Mouse (Mus musculus): ENCODE data around the gene Sept1. TPM values are rescaled to one million over a fixed set of nuclear protein-coding genes. Genes with fewer than 3 reads are reported as not detected.

The Sept1 gene
- polyA plus RNA-seq, 1 experiment, result 1,102 TPM

DNA sequence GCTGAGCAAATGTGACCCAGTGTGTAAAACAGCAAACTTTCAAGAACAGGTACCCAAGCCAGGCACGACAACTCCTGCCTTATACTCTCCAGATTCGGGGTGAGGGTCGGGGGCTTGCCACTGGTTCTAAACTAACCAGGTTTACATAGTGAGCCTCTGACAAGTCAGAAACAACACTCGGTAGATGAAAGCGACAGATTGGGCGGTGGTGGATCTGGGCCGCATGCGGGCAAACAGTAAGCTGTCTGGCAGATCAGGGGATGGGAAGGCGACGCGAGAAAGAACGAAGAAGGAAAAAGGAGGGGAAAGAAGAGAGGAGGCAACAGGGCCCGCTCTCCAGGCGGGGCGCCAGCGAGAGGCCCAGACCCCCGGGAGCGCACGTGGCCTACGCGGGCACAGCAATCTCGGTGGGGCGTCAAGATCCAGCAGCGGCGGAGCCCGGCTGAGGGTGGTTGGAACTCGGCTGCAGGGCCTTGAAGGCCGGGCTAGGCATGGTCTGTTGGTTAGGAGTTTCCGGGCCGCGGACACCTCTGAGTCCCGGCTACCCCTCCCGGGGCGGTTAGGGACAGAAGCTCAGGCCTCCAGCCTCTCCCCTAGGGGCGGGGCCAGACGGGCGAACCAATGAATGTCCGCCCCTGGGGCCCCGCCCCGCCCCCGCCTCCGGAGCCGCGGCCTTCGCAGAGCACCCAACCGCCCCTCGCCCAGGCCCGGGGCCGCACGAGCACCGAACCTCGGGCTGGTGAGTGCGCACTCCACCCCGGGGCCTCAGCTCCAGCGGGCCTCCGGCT, 11.1 kb upstream of the Sept1 start, which contains the start of gene Zfp771:
TSS of gene Zfp771 (plus strand) at position 405 of the 788 bp plus-strand sequence.
- H3K27me3 ChIP-seq (ENCODE audit: control insufficient read depth, insufficient read depth, low read length), result no peaks in the 10 kb centered on the region
- peak within 1 kb of the TSS; percentile 81 for H3K4me3 ChIP-seq (ENCODE audit: control insufficient read depth, insufficient read depth, low read length)
- TF ChIP-seq POLR2A (IDR thresholded peaks at IDR 0.05; ENCODE audit: control insufficient read depth, extremely low read depth, insufficient read depth, low read length, poor library complexity) (peak; percentile 71; the same call in 1 of the 2 replicates), CTCF (IDR thresholded peaks at IDR 0.05; ENCODE audit: borderline replicate concordance, control insufficient read depth, extremely low read depth, insufficient read depth, low read length, poor library complexity) (0 out of 2 replicates have a peak, but pooled peaks have one; percentile 41)
- 0 out of 2 replicates have a peak within 1 kb of the TSS, but pooled peaks have one; percentile 8 for H3K27ac ChIP-seq (ENCODE audit: control insufficient read depth, insufficient read depth, low read length)
- DNase-seq, result peak; percentile 93
- peaks cover 13% of the 10 kb centered on the region for H3K4me1 ChIP-seq (replicated peaks; ENCODE audit: control insufficient read depth, insufficient read depth, low read length)
- no peaks in the 10 kb centered on the region for H3K36me3 ChIP-seq (ENCODE audit: control insufficient read depth, insufficient read depth, low read length)
- WGBS, result under 1% methylated on average over 56 of the region's 56 CpGs

GRCm38 (mm10) chr7:127243361-127243867, 10.5 kb upstream of the Sept1 start:
- Histone ChIP-seq H3K36me3 (ENCODE audit: control insufficient read depth, insufficient read depth, low read length) (no peaks in the 10 kb centered on the region), H3K27ac (ENCODE audit: control insufficient read depth, insufficient read depth, low read length) (0 out of 2 replicates have a peak overlapping the region, but pooled peaks have one; percentile 8), H3K27me3 (ENCODE audit: control insufficient read depth, insufficient read depth, low read length) (no peaks in the 10 kb centered on the region), H3K4me3 (ENCODE audit: control insufficient read depth, insufficient read depth, low read length) (no peak overlapping the region), H3K4me1 (replicated peaks; ENCODE audit: control insufficient read depth, insufficient read depth, low read length) (peaks cover 13% of the 10 kb centered on the region)
- no peak for TF ChIP-seq POLR2A (IDR thresholded peaks at IDR 0.05; ENCODE audit: control insufficient read depth, extremely low read depth, insufficient read depth, low read length, poor library complexity)
- no peak for TF ChIP-seq CTCF (IDR thresholded peaks at IDR 0.05; ENCODE audit: borderline replicate concordance, control insufficient read depth, extremely low read depth, insufficient read depth, low read length, poor library complexity)
- 38% methylated on average over 2 of the region's 2 CpGs for WGBS
- no peak for DNase-seq

DNA sequence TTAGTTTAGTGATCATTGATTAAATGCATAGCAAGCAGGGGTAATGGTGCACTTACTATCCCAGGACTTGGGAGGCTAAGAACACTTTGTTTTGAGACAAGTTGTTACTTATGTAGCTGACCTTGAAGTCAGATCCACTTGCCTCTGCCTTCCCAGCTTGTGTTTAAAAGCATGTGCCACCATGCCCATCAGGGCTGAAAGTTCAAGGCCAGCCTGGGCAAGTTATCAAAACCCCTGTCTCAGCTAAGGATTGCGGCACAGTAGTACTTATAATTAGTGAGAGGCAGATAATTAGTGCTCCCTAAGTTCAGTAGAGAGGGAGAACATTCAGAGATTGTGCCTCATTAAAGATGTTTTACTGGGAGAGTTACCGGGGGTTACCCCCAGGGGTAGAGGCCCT, 1.8 kb upstream of the Sept1 start:
- no peak for DNase-seq
- peaks cover 20% of the 10 kb centered on the region for H3K36me3 ChIP-seq (ENCODE audit: control insufficient read depth, insufficient read depth, low read length)
- peaks cover 23% of the 10 kb centered on the region for H3K4me1 ChIP-seq (replicated peaks; ENCODE audit: control insufficient read depth, insufficient read depth, low read length)

GRCm38 (mm10) chr7:127233765-127234164, 835 bp upstream of the Sept1 start:
- TF ChIP-seq POLR2A (IDR thresholded peaks at IDR 0.05; ENCODE audit: control insufficient read depth, extremely low read depth, insufficient read depth, low read length, poor library complexity), result no peak
- no peak for TF ChIP-seq CTCF (IDR thresholded peaks at IDR 0.05; ENCODE audit: borderline replicate concordance, control insufficient read depth, extremely low read depth, insufficient read depth, low read length, poor library complexity)
- no peak for DNase-seq
- Histone ChIP-seq H3K27me3 (ENCODE audit: control insufficient read depth, insufficient read depth, low read length) (no peaks in the 10 kb centered on the region), H3K4me1 (replicated peaks; ENCODE audit: control insufficient read depth, insufficient read depth, low read length) (peaks cover 28% of the 10 kb centered on the region), H3K4me3 (ENCODE audit: control insufficient read depth, insufficient read depth, low read length) (peak overlapping the region; percentile 71; the same call in 1 of the 2 replicates), H3K36me3 (ENCODE audit: control insufficient read depth, insufficient read depth, low read length) (peaks cover 25% of the 10 kb centered on the region), H3K27ac (ENCODE audit: control insufficient read depth, insufficient read depth, low read length) (no peak overlapping the region)
- WGBS, result 2% methylated on average over 9 of the region's 9 CpGs

More for the DNA sequence above, 1.8 kb upstream of the Sept1 start:
- no peak overlapping the region for H3K4me3 ChIP-seq (ENCODE audit: control insufficient read depth, insufficient read depth, low read length)
- 100% methylated on average over 2 of the region's 2 CpGs for WGBS
- TF ChIP-seq CTCF (IDR thresholded peaks at IDR 0.05; ENCODE audit: borderline replicate concordance, control insufficient read depth, extremely low read depth, insufficient read depth, low read length, poor library complexity) (no peak), POLR2A (IDR thresholded peaks at IDR 0.05; ENCODE audit: control insufficient read depth, extremely low read depth, insufficient read depth, low read length, poor library complexity) (no peak)
- no peaks in the 10 kb centered on the region for H3K27me3 ChIP-seq (ENCODE audit: control insufficient read depth, insufficient read depth, low read length)
- no peak overlapping the region for H3K27ac ChIP-seq (ENCODE audit: control insufficient read depth, insufficient read depth, low read length)

- under 1% methylated on average over 27 of the region's 27 CpGs for WGBS
- no peak for TF ChIP-seq CTCF (IDR thresholded peaks at IDR 0.05; ENCODE audit: borderline replicate concordance, control insufficient read depth, extremely low read depth, insufficient read depth, low read length, poor library complexity)
- no peak for TF ChIP-seq POLR2A (IDR thresholded peaks at IDR 0.05; ENCODE audit: control insufficient read depth, extremely low read depth, insufficient read depth, low read length, poor library complexity)
- peak; percentile 48 for DNase-seq
- Histone ChIP-seq H3K27me3 (ENCODE audit: control insufficient read depth, insufficient read depth, low read length) (no peaks in the 10 kb centered on the region), H3K4me3 (ENCODE audit: control insufficient read depth, insufficient read depth, low read length) (peak overlapping the region; percentile 71), H3K36me3 (ENCODE audit: control insufficient read depth, insufficient read depth, low read length) (peaks cover 25% of the 10 kb centered on the region), H3K4me1 (replicated peaks; ENCODE audit: control insufficient read depth, insufficient read depth, low read length) (peaks cover 28% of the 10 kb centered on the region), H3K27ac (ENCODE audit: control insufficient read depth, insufficient read depth, low read length) (no peak overlapping the region)
Observed at GRCm38 (mm10) chr7:127233368-127233749, 429 bp upstream of the Sept1 start.

DNA sequence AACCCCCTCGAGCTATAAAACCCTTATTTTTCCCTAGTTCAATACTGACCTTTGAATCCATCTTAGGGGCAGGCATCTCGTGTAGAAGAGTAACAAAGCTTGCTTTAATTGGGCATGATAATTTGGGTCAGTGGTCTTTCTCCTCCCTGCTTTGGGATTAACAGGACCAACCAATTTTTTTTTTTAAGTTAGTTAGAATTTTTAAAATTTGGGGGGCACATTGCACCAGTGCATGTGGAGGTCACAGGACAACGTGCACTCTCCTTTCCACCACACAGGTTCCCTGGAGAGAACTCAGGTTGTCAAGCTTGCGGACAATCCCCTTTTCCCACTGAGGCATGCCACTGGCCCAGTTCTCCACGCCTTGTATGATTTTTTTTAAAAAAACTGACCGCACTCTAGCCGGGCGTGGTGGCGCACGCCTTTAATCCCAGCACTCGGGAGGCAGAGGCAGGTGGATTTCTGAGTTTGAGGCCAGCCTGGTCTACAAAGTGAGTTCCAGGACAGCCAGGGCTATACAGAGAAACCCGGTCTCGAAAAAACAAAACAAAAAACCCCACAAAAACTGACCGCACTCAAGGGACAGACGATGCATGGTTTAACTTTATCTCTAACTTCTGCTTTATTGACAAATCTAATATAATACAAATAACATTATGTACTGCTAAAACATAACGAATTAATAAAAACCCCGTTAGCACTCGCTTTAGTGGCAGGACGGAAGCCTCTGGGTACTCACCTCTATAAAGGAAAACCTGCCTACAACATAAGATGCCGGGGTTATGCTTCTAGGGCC, 906 bp downstream of the Sept1 start:
- Histone ChIP-seq H3K27me3 (ENCODE audit: control insufficient read depth, insufficient read depth, low read length) (no peaks in the 10 kb centered on the region), H3K4me3 (ENCODE audit: control insufficient read depth, insufficient read depth, low read length) (peak overlapping the region; percentile 71), H3K36me3 (ENCODE audit: control insufficient read depth, insufficient read depth, low read length) (peaks cover 21% of the 10 kb centered on the region), H3K27ac (ENCODE audit: control insufficient read depth, insufficient read depth, low read length) (peak overlapping the region; percentile 93), H3K4me1 (replicated peaks; ENCODE audit: control insufficient read depth, insufficient read depth, low read length) (peaks cover 28% of the 10 kb centered on the region)
- no peak for DNase-seq
- no peak for TF ChIP-seq POLR2A (IDR thresholded peaks at IDR 0.05; ENCODE audit: control insufficient read depth, extremely low read depth, insufficient read depth, low read length, poor library complexity)
- TF ChIP-seq CTCF (IDR thresholded peaks at IDR 0.05; ENCODE audit: borderline replicate concordance, control insufficient read depth, extremely low read depth, insufficient read depth, low read length, poor library complexity), result no peak
- 2% methylated on average over 20 of the region's 20 CpGs for WGBS
